Mouse (Mus musculus): ENCODE measurements at regions not wholly inside any gene's neighbourhood (a gene's known extent, or its start where the extent isn't known, plus 50 kb on each side); places are given as distances from the start of the nearest gene placed in this dataset.
"Not testable (repeated sequence)": the region's sequence is repeated elsewhere in the genome, so short reads cannot be mapped to it uniquely, and the experiment has no call there.

DNA sequence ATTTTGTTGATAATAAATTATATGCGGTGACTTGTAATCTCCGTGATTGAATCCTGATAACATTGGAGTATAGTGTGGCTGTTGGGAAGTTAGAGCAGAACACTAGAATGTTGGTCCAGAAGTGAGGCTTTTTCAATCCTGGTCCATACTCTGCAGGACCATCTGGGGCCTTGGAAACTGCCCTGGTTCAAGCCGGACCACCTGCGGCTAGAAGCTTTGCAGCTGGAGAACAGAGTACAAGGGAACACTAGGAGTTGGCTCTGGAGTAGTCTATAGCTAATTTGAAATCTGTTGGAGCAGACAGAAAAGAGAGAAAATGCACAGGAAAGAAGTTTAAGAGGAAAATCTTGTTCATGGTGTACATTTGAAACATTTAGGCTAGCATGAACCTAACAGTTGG, 79.0 kb downstream of the Casp12 start:
- DNase-seq (ENCODE audit: extremely low read depth, low read depth, low spot score): no peak

DNA sequence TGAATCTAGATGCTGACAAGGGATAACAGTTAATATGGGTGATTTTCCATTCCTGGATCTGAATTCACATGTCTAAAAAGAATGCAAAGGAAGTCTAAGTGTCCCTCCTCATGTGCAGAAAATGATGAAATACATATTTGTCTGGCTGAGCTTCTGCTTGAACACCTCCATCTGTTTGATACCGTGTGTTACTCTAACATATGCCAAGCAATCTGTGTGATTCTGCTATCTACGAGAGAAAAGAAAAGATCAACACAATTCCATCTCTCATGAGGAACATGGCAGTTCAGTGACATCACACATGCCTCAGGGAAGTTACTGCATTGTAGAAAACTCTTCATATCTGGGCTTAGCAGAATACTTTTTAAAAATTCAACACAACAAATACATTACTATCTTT, 103.0 kb downstream of the Casp12 start:
- no peak for DNase-seq (ENCODE audit: extremely low read depth, low read depth, low spot score)

DNA sequence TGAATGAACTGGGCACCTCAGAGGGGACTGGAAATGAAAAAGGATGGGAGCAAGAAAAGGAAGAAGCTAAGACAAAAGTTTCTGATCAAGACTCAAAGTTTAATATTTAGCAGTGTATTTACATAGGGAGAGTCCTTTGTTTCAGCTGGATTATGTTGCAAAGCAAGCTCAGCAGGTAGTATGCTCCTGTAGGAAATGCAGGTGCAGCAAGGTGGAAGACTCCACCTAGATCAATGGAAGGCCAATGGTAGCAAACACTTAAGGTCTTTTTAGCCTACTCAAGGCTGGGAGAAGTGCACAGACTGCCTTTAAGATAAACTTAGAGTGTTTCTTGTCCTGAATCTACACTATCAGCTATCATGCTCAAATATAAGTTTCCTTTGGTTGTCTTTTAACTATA, 111.4 kb downstream of the Casp12 start:
- DNase-seq (ENCODE audit: extremely low read depth, low read depth, low spot score): no peak

DNA sequence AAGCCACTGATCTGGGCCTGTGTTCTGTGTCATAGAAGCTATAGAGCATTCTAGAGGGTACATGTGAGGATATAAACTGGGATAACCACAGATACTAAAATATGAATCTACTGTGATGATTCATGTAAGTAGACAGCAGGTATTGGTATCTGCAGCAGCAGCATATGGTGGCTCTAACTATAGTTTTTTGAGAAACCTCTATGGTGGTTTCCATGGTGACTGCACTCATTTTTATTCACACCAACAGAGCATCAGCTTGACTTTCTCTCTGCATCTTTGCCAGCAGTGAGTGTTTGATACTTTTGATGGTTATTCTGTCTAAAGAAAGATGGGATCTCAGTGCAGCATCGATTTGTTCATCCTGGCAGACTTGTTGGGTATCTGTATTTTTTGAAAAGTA, 126.8 kb downstream of the Casp12 start:
- DNase-seq (ENCODE audit: extremely low read depth, low read depth, low spot score): no peak

DNA sequence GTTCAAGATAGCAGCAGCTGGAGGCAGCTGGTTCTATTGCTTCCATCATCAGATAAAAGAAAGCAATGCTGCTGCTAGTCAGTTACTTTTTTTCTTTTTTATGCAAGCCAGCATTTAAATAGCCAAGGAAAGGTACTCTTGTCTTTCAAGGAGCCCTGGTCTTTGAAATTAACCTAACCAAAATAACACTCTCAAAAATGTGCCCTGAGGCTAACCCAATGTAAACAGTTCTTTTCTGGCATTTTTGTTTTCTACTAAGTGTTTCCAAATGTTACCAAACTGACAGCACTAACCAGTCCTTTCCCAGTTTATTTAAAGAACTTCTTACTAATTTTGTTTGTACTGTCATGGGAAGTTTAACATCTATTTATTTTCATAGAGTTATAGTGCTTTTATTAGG, 129.0 kb downstream of the Casp12 start:
- no peak for DNase-seq (ENCODE audit: extremely low read depth, low read depth, low spot score)

DNA sequence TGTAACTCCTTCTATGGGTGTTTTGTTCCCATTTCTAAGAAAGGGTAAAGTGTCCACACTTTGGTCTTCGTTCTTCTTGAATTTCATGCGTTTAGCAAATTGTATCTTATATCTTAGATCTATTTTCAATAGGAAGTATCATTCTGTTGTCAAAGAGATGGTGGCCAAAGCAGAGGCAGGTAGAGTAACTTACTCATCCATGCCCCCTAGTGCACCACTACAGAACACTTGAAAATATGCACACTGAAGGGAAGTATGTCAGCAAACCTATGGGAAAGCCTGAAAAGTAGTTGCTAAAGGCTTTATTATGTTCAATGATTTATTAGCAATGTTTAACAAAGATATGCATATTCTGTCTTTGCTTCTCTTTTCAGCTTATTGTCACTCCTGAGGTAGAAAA, 140.0 kb downstream of the Casp12 start:
- DNase-seq (ENCODE audit: extremely low read depth, low read depth, low spot score): no peak

- DNase-seq (ENCODE audit: extremely low read depth, low read depth, low spot score): no peak
Measured at GRCm38 (mm10) chr9:5496837-5497236, 151.6 kb downstream of the Casp12 start.

DNA sequence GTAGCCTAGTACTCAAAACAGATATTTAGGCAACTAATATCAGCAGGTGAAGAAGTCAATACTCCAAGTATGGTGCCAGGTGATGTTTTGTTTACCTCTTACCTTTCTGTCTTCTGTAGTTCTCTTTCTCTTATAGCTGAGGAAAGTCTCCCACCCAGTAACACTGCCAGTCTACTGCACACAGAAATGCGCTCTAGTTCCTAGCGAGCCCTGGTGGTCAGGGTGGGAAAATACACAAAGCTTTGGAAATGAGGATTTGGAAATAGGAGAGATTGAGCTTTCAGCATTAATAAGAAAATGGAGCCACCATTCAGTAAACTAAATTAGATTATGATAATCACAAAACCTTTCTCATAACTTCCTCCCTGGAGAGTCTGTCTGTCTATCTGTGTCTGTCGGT, 153.1 kb downstream of the Casp12 start:
- no peak for DNase-seq (ENCODE audit: extremely low read depth, low read depth, low spot score)

GRCm38 (mm10) chr9:5525762-5526360, 180.6 kb downstream of the Casp12 start:
- no peak for DNase-seq (ENCODE audit: extremely low read depth, low read depth, low spot score)

- DNase-seq (ENCODE audit: extremely low read depth, low read depth, low spot score): no peak
Measured at GRCm38 (mm10) chr9:5542604-5543003, 197.4 kb downstream of the Casp12 start.

- peak; percentile 84 for DNase-seq (ENCODE audit: extremely low read depth, low read depth, low spot score)
Measured at GRCm38 (mm10) chr9:5575072-5575471, 229.8 kb downstream of the Casp12 start.

DNA sequence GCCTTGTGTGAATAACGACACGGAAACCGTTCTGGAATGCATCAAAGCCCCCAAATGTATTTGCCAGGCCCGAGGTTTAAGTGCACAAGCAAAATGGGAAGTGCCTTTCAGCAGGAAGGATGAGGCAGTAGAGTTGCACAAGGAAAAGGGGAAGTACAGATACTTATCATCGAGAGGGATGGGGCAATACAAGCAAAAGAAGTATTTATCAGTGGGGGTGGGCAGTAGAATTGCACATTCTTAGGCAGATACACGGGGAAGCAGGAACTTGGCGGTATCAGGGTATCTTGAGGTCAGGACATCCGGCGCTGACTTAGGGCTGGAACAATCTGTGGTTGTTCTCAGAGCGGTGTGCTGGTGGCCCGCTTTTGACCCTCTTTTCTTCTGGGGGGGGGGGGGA, 232.9 kb downstream of the Casp12 start:
- DNase-seq (ENCODE audit: extremely low read depth, low read depth, low spot score): not testable (repeated sequence)

DNA sequence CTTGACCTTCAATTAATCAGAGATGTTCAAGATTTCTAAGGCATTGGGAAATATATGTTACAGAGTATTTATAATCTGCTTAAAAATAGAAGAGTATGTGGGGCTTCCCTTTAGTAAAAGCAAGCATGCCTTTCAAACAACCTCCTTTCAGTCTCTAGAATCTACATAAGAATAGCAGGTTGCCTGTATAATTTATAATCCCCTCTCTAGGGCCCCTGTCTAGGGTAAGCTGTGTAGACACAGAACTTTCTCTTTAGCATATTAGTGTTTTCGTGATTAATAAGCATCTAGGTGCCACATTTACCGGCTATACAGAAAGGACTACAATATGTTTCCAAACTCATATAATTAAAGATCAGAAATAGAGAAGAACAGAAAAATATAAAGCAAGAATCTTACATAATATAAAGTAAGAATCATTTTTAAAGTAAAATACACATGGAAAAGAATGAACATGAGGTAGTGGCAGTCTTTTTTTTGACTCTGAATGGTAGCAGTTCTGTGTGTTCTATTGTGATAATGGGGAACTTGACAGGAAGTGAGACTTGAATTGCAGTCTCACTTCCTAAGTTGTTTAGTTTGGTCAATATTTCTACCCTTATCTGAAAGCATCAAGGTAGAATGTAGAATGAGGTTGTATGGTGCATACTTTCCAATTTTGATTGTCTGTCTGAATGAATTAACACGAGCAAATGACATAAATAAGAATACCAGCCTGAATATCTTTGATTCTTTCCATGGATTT, 250.8 kb downstream of the Casp12 start:
- DNase-seq (ENCODE audit: extremely low read depth, low read depth, low spot score): no peak

GRCm38 (mm10) chr9:5604019-5604418, 258.8 kb downstream of the Casp12 start:
- no peak for DNase-seq (ENCODE audit: extremely low read depth, low read depth, low spot score)

- DNase-seq (ENCODE audit: extremely low read depth, low read depth, low spot score): no peak
Measured at GRCm38 (mm10) chr9:5605015-5605414, 259.8 kb downstream of the Casp12 start.

DNA sequence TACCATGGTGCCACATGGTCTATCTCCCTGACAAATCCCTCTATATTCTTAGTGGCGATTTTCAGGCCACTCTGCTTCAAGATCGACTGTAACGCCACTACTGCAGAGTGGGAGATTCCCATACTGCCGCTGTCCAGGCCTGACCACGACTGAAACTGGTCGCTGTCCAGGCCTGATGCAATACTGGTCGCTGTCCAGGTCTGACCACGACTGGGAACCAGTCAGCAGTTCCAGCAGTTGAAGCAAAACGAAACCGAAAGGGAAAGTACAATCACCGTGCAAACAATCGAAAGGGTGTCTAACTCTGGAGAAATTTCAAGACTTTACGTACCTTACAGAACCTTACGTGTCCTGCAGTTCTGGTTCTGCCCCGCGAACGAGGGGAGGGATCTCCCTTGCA, 271.5 kb downstream of the Casp12 start:
- no peak for DNase-seq (ENCODE audit: extremely low read depth, low read depth, low spot score)

DNA sequence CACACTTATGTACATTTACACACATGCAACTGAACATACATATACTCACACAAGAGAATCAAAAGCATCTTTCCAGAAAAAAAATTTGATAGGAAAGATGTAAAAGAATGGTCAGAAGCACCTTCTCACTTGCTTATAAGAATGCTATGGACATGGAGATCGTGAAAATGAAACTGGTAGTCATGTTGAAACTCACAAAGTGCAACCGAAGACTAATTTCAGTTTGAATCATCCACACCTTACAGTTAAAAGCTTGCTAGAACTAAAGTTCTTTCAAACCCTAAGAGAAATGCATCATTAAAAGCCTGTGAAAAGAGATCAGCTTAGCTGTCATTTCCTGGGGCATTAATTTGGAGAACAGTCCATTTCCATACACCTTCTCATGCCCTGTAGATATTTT, 278.2 kb downstream of the Casp12 start:
- DNase-seq (ENCODE audit: extremely low read depth, low read depth, low spot score): no peak

DNA sequence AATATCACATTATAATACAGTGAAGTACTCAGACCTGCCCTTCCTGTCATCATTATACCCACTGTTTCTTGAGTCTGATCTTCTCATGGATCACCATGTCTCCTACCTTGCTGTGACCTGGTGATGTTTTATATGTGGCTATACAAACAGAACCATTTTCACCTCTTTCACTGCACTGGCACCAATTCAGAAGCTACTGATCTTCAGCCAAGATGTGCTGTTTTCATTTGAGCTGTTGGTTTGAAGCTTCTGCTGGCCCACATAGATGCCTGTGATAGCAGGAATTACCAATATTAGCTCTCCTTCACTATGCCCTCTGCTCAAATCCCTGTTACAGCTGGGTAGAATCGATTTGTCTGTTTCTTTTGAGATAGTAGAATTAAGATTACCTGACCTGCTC, 282.3 kb downstream of the Casp12 start:
- no peak for DNase-seq (ENCODE audit: extremely low read depth, low read depth, low spot score)

- peak; percentile 47 for DNase-seq (ENCODE audit: extremely low read depth, low read depth, low spot score)
Measured at GRCm38 (mm10) chr9:5634461-5634953, 289.3 kb downstream of the Casp12 start.

- peak; percentile 10 for DNase-seq (ENCODE audit: extremely low read depth, low read depth, low spot score)
Measured at GRCm38 (mm10) chr9:5634969-5635368, 289.7 kb downstream of the Casp12 start.

- DNase-seq (ENCODE audit: extremely low read depth, low read depth, low spot score): no peak
Measured at GRCm38 (mm10) chr9:5663886-5664285, 318.7 kb downstream of the Casp12 start.

- no peak for DNase-seq (ENCODE audit: extremely low read depth, low read depth, low spot score)
Measured at GRCm38 (mm10) chr9:5673551-5673950, 328.3 kb downstream of the Casp12 start.

- no peak for DNase-seq (ENCODE audit: extremely low read depth, low read depth, low spot score)
Measured at GRCm38 (mm10) chr9:5708482-5708881, 363.3 kb downstream of the Casp12 start.

All from fat pad, adult 2 months (tissue).